Mouse (Mus musculus) left cerebral cortex, postnatal 25 days (tissue): ENCODE data around the gene Naxe. TPM values are rescaled to one million over a fixed set of nuclear protein-coding genes. Genes with fewer than 3 reads are reported as not detected.

Experiments
- DNase-seq, 2 experiments: peaks; one replicate each; pipeline ENCODE4 v3.0.0; 2022; ENCODE audit warnings: low spot score in 2 of 2, mixed read lengths in 1 of 2
- intact Hi-C: fragments of 180-260 bp; cut with DNase I; formaldehyde crosslinking; loops from one replicate; pipeline ENCODE4 v1.15.1; 2025
- total RNA-seq, 2 experiments: library from RNA; stranded (reverse); gene quantifications; 2 replicates each; pipeline ENCODE4 v1.2.3; 2021

The Naxe gene
- total RNA-seq, 2 experiments from 2014 or later = 66.6 to 74.9 TPM

DNA sequence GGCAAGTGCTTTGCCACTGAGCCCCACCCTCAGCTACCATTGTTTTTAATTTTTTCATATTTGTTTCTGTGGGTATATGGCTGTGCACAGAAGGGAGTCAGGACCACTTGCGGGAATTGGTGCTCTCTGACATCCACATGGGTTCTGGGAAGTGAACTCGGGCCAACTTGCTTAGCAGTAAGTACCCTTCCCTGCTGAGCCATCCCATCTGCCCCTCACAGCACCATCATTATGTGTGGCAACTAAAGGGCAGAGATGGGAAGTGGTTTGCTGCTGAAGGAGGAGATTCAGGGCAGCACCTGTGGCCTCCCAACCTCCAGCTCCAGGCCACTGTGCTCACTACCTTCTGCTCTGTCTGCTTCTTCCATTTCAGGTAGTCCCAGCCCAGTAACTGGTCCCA, 15.3 kb upstream of the Naxe start:
- DNase-seq = no peak
- intact Hi-C loops = no loop called here

GRCm38 (mm10) chr3:88071783-88072182, 13.5 kb upstream of the Naxe start:
- peak; percentile 85 to 91 for DNase-seq
- intact Hi-C loops = loop anchor here (1.0 kb wide), 3 partner anchors 61 to 136 kb away; no protein-coding TSS in a partner anchor

GRCm38 (mm10) chr3:88068386-88068785, 10.1 kb upstream of the Naxe start:
- no peak for DNase-seq
- intact Hi-C loops = no loop called here

DNA sequence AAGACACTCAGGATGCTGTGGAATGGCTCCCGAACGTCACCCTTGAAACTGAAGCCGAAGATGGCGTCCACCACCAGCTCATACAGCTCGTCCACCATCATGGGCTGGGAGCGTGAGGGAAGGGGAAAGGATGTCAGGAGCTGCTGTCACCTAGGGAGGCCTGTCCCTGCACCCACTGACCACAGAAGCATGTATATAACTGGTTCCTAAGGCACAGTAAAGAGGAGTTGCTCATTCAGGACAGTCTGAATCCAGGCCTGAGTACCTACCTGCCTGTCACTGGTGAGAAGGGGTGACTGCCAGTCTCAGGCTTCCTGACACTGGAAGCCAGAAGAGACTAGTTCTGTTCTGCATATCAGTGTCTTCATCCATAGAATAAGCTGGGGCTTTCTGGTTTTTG, 1.3 kb downstream of the Naxe start:
- no peak for DNase-seq
- intact Hi-C loops = loop anchor here (5.0 kb wide), 1 partner anchor 125 kb away; the partner anchor contains the start of genes Isg20l2 and Rrnad1

GRCm38 (mm10) chr3:88049532-88049931, 8.8 kb downstream of the Naxe start:
- intact Hi-C loops = no loop called here
- DNase-seq = no peak

- intact Hi-C loops = no loop called here
- DNase-seq = peak; percentile 90 to 93
These were observed 15.5 kb downstream of the Naxe start, which contains the start of gene Gpatch4 for GRCm38 (mm10) chr3:88042661-88043421. Gene Gpatch4, plus strand, starts transcription at chr3:88043108.

DNA sequence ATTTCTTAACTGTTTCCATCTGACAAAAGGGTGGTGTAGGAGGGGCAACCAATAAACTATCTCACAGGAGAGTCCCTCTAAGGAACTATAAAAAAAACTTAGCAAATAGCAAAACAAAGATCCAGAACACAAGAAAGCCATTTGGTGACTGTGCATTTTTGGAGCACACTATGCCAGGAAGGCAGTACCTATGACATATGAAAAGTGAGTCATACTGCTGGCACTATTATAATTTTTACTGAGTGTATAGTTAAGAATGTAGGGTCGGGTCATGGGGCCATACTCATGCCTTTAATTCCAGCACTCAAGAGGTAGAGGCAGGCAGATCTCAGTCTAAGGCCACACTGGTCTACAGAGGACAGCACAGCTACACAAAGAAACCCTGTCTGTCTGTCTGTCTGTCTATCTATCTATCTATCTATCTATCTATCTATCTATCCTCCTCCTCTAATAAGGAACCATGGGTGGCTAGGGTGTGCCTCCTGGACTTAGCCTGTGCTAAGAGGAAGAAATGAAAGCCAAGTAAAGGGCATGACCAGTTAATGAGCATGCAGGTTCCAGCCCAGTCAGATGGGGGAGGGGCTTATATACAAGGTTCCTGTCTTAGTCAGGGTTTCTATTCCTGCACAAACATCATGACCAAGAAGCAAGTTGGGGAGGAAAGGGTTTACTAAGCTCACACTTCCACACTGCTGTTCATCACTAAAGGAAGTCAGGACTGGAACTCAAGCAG, 22.6 kb downstream of the Naxe start:
- DNase-seq = no peak
- intact Hi-C loops = no loop called here

DNA sequence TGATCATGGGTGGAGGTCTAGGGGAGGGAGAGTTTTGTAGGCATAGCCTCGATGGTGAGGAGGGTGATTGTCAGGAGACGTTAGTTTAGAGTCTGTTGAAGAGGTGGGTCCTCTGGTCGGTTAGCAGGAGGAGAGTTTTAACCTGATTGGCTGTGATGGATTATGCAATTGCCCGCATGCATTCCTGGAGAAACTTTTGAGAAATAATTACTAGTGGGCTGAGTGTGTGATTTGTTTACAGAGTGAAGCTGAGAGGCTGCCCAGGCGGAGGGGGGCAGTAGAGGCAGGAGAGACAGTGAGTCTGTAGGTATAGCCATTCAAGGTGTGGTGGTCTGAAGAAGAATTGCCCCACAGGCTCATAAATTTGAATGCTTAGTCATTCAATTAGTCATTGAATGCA, 24.8 kb downstream of the Naxe start:
- intact Hi-C loops = no loop called here
- no peak for DNase-seq

GRCm38 (mm10) chr3:88030608-88031395, 27.5 kb downstream of the Naxe start:
- peak; percentile 31 to 35 for DNase-seq
- intact Hi-C loops = no loop called here

GRCm38 (mm10) chr3:88027434-88028186, 30.7 kb downstream of the Naxe start, which contains the start of gene Hapln2:
Gene Hapln2, minus strand, starts transcription at chr3:88027583.
- intact Hi-C loops = no loop called here
- peak in 1 of 2 experiments; percentile 21 for DNase-seq

GRCm38 (mm10) chr3:88026823-88027222, 31.5 kb downstream of the Naxe start:
- intact Hi-C loops = no loop called here

GRCm38 (mm10) chr3:88023192-88024074, 34.9 kb downstream of the Naxe start:
- intact Hi-C loops = no loop called here
- DNase-seq = peak in 1 of 2 experiments; percentile 10

More at GRCm38 (mm10) chr3:88026823-88027222, 31.5 kb downstream of the Naxe start:
- no peak for DNase-seq

DNA sequence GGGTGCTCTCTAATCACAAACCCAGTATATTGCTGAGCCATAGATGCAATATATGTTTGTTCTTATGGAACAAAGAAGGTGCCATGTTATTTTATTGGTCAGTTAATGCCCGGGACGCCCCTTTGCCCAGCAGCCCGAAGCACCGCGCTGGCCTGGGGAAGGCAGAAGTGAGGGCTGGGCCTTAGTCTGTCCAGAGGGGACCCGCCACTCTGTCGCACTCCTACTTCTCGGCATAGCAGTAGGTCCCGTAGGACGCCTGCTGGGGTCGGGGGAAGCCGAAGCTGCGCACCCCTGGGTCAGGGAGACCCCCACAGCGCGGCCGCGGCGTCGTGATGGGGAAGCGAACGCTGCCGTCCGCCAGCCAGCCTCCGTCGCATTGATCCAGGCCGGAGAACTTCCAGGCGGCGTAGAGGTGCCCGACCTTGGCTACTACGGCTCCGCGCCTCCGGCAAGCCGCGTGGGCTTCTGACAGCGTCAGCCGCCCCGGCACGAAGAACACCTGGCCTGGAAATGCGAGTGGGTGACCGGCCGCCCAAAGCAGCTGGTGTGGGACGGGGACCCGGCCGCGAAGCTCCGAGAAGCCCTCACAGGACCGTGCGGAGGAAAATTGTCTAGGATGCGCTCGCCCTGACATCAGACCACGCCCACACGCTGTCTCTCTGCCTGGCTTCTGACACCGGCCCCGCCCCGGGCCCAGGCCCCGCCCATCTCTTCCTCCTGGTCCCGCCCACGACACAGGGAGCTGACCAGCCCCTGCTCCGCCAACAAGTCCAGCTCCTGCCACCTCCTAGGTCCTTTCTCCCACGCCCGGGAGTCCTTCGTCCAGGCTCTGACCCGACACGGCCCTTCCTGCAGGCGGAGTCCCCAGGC, 35.7 kb downstream of the Naxe start:
- intact Hi-C loops = no loop called here

DNA sequence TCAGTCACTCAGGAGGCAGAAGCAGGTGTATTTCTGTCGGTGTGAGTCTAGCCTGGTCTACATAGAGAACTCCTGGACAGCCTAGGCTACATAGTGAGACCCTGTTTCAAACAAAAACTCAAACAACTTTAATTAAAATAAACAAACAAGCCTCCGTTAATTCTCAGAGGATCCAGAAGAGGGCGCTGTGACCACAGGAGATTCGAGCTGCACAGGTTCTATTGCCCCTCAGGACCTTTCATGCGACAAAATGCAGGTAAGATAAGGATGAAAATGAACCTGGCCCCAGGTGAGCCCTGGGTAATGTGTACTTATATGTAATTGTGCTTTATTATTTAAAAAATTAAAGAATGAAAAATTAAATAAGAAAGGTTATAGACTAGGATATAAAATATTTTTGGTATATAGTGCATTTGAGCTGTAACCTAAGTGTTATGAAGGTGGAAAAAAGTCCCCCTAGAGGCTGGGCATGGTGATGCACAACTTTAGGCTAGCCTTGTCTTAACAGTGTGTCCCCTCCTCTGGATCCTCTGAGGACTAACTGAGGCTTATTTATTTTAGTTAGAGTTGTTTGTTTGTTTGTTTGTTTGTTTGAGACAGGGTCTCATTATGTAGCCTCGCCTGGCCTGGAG, 47.5 kb downstream of the Naxe start:
- intact Hi-C loops = loop anchor here (1.0 kb wide), 1 partner anchor 62 kb away; no protein-coding TSS in a partner anchor
- DNase-seq = no peak

More for the DNA sequence above, 35.7 kb downstream of the Naxe start:
- peak; percentile 63 to 70 for DNase-seq
